Mouse (Mus musculus): ENCODE results near the gene Dscam.

Dscam gene

DNA sequence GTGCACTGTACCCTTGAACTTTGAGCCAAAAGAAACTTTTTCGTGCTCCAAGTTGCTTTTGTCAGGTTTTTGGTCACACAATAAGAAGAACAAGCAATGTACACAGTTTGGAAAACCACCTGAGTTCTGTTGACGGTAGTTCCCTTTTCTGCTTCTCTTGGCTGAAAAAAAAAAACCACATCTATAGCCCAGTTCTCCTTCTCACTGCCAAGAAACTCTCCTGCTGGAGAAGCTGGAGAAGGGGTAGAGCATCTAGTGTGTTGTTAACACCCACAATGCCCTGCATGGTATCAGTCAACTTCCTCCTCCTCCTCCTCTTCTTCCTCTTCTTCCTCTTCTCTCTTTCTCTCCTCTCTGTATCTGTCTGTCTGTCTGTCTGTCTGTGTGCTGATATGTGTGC lies 65.3 kb downstream of the Dscam start:
- DNase-seq (ENCODE audit: low read depth, low spot score), result no peak

GRCm38 (mm10) chr16:97103046-97103445 lies 67.5 kb downstream of the Dscam start:
- no peak for DNase-seq (ENCODE audit: low read depth, low spot score)

GRCm38 (mm10) chr16:97100091-97100490 lies 70.5 kb downstream of the Dscam start:
- DNase-seq (ENCODE audit: low read depth, low spot score), result no peak

- DNase-seq (ENCODE audit: low read depth, low spot score), result no peak
Observed at GRCm38 (mm10) chr16:97098508-97098907, 72.0 kb downstream of the Dscam start.

DNA sequence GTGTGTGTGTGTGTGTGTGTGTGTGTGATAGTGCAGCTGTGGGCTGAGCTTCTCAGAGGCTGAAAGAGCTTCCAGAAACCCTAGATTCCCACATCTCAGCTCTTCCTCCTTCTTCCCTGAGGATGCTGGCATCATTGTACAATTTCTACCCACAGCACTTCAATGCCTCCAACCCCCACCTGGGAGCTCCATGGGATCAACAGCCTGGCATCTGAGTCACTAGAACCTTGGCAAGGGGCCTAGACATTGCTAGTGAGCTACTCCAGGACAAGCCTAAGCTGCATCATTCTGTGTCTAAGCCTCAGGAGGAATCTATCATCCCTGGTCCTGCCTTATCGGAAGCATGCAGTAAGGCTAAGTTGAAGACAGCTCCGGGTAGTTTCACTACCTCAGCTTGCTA lies 73.8 kb downstream of the Dscam start:
- DNase-seq (ENCODE audit: low read depth, low spot score), result no peak

GRCm38 (mm10) chr16:97095496-97095895 lies 75.1 kb downstream of the Dscam start:
- no peak for DNase-seq (ENCODE audit: low read depth, low spot score)

- DNase-seq (ENCODE audit: low read depth, low spot score), result peak; percentile 2
Observed at GRCm38 (mm10) chr16:97089339-97089738, 81.2 kb downstream of the Dscam start.

GRCm38 (mm10) chr16:97083694-97084093 lies 86.9 kb downstream of the Dscam start:
- no peak for DNase-seq (ENCODE audit: low read depth, low spot score)

DNA sequence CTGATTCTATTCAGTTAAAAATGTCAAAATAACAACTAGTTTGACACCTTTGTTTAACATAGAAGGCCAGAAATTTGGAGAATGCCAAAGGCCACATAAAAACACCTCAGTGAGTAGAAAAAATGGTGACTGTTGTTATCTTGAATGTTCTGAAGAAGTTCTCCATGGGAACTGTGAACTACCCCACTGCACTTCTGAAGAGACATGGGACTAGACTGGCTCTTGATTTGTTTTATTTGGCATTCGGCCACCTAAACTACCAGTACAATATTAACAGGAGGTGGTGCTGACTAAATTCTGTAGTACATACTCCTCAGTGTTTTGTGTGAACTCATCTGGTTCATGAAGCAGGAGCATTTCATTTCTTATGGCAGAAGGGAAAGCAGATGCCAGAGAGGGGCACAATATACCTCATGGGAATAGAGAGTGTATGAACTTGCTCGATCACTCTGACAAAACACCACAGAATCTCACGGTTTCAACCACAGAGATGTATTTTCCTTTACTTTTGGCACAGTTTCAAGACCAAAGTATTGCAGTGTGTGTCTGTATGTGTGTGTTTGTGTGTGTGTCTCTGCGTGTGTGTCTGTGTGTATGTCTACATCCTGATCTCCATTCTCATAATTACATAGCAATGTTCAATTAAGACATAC lies 94.5 kb downstream of the Dscam start:
- DNase-seq (ENCODE audit: low read depth, low spot score), result no peak

GRCm38 (mm10) chr16:97075137-97075902 lies 95.2 kb downstream of the Dscam start:
- no peak for DNase-seq (ENCODE audit: low read depth, low spot score)

DNA sequence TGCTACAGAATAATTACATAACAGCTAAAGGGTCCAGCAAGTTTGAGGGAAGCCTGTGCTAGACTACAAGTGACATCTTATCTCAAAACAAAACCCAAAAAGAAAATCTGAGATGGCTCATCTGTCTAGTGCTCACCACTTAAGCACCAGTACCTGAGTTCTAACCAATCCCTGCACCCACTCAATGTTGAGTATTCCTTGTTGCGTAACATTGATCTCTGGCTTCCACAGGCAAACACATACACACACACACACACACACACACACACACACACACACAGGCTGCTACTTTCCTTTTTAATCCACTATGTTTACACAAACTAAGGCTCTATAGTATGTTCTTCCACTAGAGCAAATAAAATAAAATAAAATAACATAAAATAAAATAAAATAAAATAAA lies 96.7 kb downstream of the Dscam start:
- no peak for DNase-seq (ENCODE audit: low read depth, low spot score)

- DNase-seq (ENCODE audit: low read depth, low spot score), result no peak
Observed at GRCm38 (mm10) chr16:97072624-97073023, 97.9 kb downstream of the Dscam start.

- no peak for DNase-seq (ENCODE audit: low read depth, low spot score)
Observed at GRCm38 (mm10) chr16:97066856-97067255, 103.7 kb downstream of the Dscam start.

DNA sequence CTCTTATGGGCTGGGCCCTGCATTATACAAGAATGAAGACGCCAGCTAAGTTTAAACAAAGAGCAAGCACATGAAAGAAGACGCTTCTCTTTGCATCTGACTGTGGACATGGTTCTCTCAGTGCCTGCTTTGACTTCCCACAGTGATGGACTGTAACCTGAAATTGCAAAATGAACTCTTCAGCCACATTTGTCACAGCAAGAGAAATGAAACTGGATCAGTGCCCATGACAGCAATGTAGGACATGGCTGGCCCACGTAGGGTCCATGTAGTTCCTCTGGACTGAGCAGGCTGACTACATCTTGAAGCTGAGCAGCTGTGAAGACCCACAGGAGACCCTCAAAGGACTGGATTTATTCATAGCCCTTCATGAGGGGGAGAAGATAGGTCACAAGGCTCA lies 108.3 kb downstream of the Dscam start:
- DNase-seq (ENCODE audit: low read depth, low spot score), result no peak

DNA sequence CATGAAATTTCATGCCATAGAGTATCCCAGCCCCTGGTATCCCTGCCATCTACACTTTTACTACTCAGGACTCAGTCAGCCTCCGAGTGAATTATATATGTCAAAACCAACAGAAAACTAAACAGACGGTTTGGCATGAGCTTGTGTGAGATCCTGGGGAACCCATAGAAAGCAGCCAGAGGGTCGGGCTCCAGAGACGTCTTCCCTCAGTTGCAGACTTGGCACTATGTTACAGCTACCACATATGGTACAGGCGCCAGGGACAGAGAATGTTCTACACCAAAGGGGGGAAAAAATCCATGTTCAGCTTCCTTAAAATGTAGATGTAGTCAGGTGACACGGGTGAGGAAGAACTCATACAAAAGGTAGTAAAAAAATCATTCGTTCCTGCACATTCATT lies 109.2 kb downstream of the Dscam start:
- no peak for DNase-seq (ENCODE audit: low read depth, low spot score)

DNA sequence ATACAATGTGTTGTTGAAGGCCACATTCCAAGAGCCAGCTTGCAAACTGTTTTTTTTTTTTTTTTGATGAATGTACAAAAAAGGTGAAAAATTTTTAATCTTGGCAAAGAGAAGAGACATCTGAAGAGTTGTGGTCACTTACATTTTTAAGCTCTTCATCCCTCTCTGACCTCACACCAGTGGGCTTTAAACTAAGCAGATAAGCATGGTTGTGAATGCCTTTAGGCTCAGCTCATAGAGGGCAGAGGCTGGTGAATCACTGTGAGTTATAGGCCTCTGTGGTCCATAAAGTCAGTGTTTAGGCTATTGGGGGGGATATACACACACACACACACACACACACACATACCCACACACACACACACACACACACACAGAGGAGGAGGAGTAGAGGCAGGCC lies 109.8 kb downstream of the Dscam start:
- DNase-seq (ENCODE audit: low read depth, low spot score), result no peak

DNA sequence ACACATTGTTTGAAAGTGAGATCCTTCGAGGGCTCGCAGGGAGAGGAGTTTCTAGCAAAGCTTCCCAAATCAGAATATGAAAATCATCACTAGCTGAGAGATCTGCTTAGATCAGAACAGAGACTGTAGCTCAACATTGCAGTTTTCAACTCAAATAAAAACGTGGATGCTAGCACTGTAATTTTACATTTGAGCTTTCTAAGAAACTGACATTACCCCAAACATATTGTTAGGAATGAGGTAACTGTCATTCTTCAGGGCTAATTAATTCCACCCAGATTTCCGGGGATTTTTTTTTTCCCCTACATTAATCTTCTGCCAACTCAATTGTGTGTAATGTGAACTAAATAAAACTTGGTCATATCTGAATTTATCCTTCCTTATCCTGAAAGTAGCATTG lies 110.3 kb downstream of the Dscam start:
- DNase-seq (ENCODE audit: low read depth, low spot score), result no peak

DNA sequence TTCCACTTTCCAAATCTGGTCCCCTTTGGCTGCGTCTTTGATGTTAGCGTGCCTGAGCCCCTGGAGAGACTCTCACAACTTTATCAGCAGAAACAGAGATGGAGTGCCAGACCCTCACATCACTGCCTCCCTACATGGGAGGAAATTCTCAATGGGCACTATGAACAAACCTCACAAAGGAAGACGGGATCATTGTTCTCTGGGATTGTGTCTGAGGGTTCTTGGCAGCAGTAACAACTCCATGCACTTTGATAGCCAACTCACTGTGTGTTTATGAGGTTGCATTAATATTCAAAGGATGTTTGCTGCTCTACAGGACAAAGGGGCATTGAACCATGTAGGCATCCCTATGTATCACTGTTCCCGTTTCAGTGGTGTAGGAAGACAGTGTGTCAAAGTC lies 135.3 kb downstream of the Dscam start:
- no peak for DNase-seq (ENCODE audit: low read depth, low spot score)

DNA sequence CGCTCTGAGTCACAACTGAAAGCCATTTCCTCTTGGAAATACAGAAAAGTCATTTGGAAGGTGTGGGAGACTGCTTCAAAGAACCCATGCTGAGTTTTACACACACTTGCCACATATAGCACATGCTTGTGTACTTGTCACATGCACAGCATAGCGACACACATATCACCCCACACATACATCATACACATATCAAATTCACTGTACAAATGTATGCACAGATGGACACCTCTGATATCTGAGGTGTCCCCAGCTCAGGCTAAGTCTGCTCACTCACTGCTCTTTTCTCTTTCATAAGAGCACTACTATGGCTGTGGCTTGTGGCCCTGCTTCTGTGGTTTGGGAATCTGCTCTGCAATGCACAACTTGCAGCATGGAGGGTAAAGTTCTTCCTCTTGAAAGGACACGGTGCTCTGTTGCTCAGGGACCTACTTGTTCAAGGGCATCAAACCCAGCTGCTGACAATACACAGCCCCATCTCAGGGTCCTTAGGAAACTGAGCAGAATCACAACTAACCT lies 137.0 kb downstream of the Dscam start:
- DNase-seq (ENCODE audit: low read depth, low spot score), result no peak

- DNase-seq (ENCODE audit: low read depth, low spot score), result no peak
Observed at GRCm38 (mm10) chr16:97027701-97028100, 142.9 kb downstream of the Dscam start.

GRCm38 (mm10) chr16:97026803-97027202 lies 143.7 kb downstream of the Dscam start:
- no peak for DNase-seq (ENCODE audit: low read depth, low spot score)

GRCm38 (mm10) chr16:97024406-97024805 lies 146.1 kb downstream of the Dscam start:
- DNase-seq (ENCODE audit: low read depth, low spot score), result no peak

DNA sequence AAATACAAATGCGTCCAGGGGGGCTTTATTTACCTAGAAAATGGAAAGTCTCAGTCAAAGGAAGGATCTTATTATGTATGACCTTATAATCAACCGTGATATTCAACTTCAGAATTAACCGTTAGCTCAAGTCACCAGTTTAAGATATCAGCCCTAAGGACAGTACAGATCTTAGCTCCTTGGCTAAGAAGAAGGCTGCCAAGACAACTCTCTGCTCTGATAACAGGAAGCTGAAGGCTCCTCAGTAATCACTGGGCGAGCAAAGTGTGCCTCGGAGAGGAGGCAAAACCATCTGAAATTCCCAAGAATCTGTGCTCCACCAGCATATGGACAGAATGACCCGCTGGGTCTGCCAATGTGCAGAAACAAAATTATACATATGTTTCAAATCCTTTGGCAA lies 149.1 kb downstream of the Dscam start:
- DNase-seq (ENCODE audit: low read depth, low spot score), result no peak
